Mouse (Mus musculus): ENCODE results near the gene Acsl6. TPM values are rescaled to one million over a fixed set of nuclear protein-coding genes. Genes with fewer than 3 reads are reported as not detected.

The Acsl6 gene
- total and polyA plus RNA-seq, 3 experiments = 2.8 to 7.9 TPM; not detected in 1

- Histone ChIP-seq H3K79me2 (ENCODE audit: control insufficient read depth, insufficient read depth, low read length, poor library complexity) (no peaks in the 10 kb centered on the region), H3K36me3 (ENCODE audit: control insufficient read depth in 1 of 2, insufficient read depth in 2 of 2, low read length in 2 of 2) (peaks cover 0 to 22% of the 10 kb centered on the region in 2 experiments; a peak in 2 of 4 replicates), H3K27ac (ENCODE audit: control insufficient read depth, low read depth, low read length) (no peak overlapping the region; the same call in 1 of the 2 replicates), H3K27me3 (ENCODE audit: control insufficient read depth in 1 of 2, insufficient read depth in 2 of 2, low read length in 2 of 2) (no peaks in the 10 kb centered on the region), H3K9ac (ENCODE audit: control insufficient read depth, low read depth, low read length, poor library complexity, severe bottlenecking) (no peak overlapping the region), H3K4me1 (ENCODE audit: control insufficient read depth in 1 of 2, insufficient read depth in 2 of 2, low read length in 2 of 2) (peaks cover 29 to 35% of the 10 kb centered on the region in 2 experiments), H3K4me3 (ENCODE audit: control insufficient read depth in 1 of 2, insufficient read depth in 1 of 2, low read depth in 2 of 2, low read length in 2 of 2) (no peak overlapping the region), H3K9me3 (replicated peaks; ENCODE audit: insufficient read depth, low read length) (no peaks in the 10 kb centered on the region)
- peak; percentile 72 for DNase-seq (ENCODE audit: low read depth, low spot score)
- TF ChIP-seq MAZ (IDR thresholded peaks at IDR 0.05; ENCODE audit: low read depth, low read length) (no peak), POLR2A (IDR thresholded peaks at IDR 0.05; ENCODE audit: control insufficient read depth in 1 of 2, insufficient read depth in 1 of 2, low read depth in 1 of 2, low read length in 2 of 2, poor library complexity in 1 of 2) (peak in 1 of 2 experiments; percentile 44; a peak in 1 of 4 replicates), ZKSCAN1 (IDR thresholded peaks at IDR 0.05; ENCODE audit: low read depth, low read length) (no peak), NELFE (IDR thresholded peaks at IDR 0.05; ENCODE audit: low read depth, low read length) (peak; percentile 29; the same call in 1 of the 2 replicates), TBP (IDR thresholded peaks at IDR 0.05; ENCODE audit: low read depth, low read length) (peak; percentile 80), TAL1 (IDR thresholded peaks at IDR 0.05; ENCODE audit: low read length) (peak; percentile 60), MYB (IDR thresholded peaks at IDR 0.05; ENCODE audit: low read depth, low read length) (peak; percentile 79), EP300 (IDR thresholded peaks at IDR 0.05; ENCODE audit: low read depth in 1 of 2, low read length in 2 of 2) (peak; percentile 82 to 92), TCF12 (IDR thresholded peaks at IDR 0.05; ENCODE audit: low read depth, low read length) (peak; percentile 79), GATA1 (IDR thresholded peaks at IDR 0.05; ENCODE audit: low read depth, low read length) (peak; percentile 41; the same call in 1 of the 2 replicates), SIN3A (IDR thresholded peaks at IDR 0.05; ENCODE audit: low read length) (peak; percentile 73), ETS1 (IDR thresholded peaks at IDR 0.05; ENCODE audit: low read depth, low read length) (peak; percentile 46; the same call in 1 of the 2 replicates), RAD21 (IDR thresholded peaks at IDR 0.05; ENCODE audit: low read depth, low read length) (no peak)
Measured at GRCm38 (mm10) chr11:54314740-54315139, 11.1 kb downstream of the Acsl6 start.

GRCm38 (mm10) chr11:54315336-54315735, 11.7 kb downstream of the Acsl6 start:
- H3K79me2 ChIP-seq (ENCODE audit: control insufficient read depth, insufficient read depth, low read length, poor library complexity) = no peaks in the 10 kb centered on the region
- DNase-seq (ENCODE audit: low read depth, low spot score) = no peak
- H3K4me1 ChIP-seq (ENCODE audit: control insufficient read depth in 1 of 2, insufficient read depth in 2 of 2, low read length in 2 of 2) = peaks cover 29 to 35% of the 10 kb centered on the region in 2 experiments
- no peak for TF ChIP-seq HCFC1 (IDR thresholded peaks at IDR 0.05; ENCODE audit: low read depth, low read length)
- TF ChIP-seq SIN3A (IDR thresholded peaks at IDR 0.05; ENCODE audit: low read length) = no peak
- TF ChIP-seq ELF1 (IDR thresholded peaks at IDR 0.05; ENCODE audit: low read depth, low read length) = no peak
- no peak for TF ChIP-seq BHLHE40 (IDR thresholded peaks at IDR 0.05; ENCODE audit: borderline replicate concordance, low read depth, low read length)
- TF ChIP-seq NELFE (IDR thresholded peaks at IDR 0.05; ENCODE audit: low read depth, low read length) = no peak
- TF ChIP-seq ETS1 (IDR thresholded peaks at IDR 0.05; ENCODE audit: low read depth, low read length) = no peak
- TF ChIP-seq RAD21 (IDR thresholded peaks at IDR 0.05; ENCODE audit: low read depth, low read length) = no peak
- no peaks in the 10 kb centered on the region for H3K27me3 ChIP-seq (ENCODE audit: control insufficient read depth in 1 of 2, insufficient read depth in 2 of 2, low read length in 2 of 2)
- H3K9ac ChIP-seq (ENCODE audit: control insufficient read depth, low read depth, low read length, poor library complexity, severe bottlenecking) = no peak overlapping the region
- no peak overlapping the region; the same call in 1 of the 2 replicates for H3K27ac ChIP-seq (ENCODE audit: control insufficient read depth, low read depth, low read length)
- peak overlapping the region in 1 of 2 experiments; percentile 16; a peak in 1 of 4 replicates for H3K4me3 ChIP-seq (ENCODE audit: control insufficient read depth in 1 of 2, insufficient read depth in 1 of 2, low read depth in 2 of 2, low read length in 2 of 2)
- H3K9me3 ChIP-seq (replicated peaks; ENCODE audit: insufficient read depth, low read length) = no peaks in the 10 kb centered on the region
- peaks cover 0 to 22% of the 10 kb centered on the region in 2 experiments; a peak in 2 of 4 replicates for H3K36me3 ChIP-seq (ENCODE audit: control insufficient read depth in 1 of 2, insufficient read depth in 2 of 2, low read length in 2 of 2)
